18 mouse cellular contexts compared by ENCODE assay signal in the genomic region with DNA sequence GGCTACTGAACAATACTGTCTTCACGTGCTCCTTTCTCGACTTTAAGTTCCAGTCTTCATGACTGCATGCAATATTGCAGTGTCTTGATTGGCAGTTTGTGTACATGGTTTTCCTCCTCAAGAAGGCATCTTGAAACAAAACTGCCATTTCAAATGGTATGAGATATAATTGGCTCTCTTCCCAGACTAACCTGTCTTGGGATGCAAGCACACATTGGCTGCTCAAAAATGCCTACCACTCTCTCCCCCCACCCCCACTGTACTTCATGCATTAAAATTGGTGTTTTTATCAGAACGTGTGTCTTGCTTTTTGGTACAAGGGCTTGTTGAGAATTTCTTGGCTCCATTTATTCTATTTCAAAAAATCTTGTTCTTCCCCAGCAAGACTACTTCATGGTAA. TPM values are rescaled to one million over a fixed set of nuclear protein-coding genes. Genes with fewer than 3 reads are reported as not detected.
DNase-seq lines count a peak whose midpoint lies in the region; ATAC-seq and TF ChIP-seq lines count a peak whose summit lies in the region.
"Had no signal": no experiment of that assay in that cellular context is flagged by ENCODE, and none has a peak within 500 bp of the region (broad histone marks: within the 10 kb centered on the region; RNA-seq: fewer than 3 reads in every experiment).

No protein-coding gene starts in this region.

- peaks cover 14% of the 10 kb centered on the region; the same call in 1 of the 2 replicates for H3K4me1 ChIP-seq in forebrain, embryonic 14.5 days (ENCODE audit: control insufficient read depth, insufficient read depth, low read length)
- H3K4me1 ChIP-seq in forebrain, embryonic 11.5 days (replicated peaks; ENCODE audit: control insufficient read depth, insufficient read depth, low read length), result no peaks in the 10 kb centered on the region; the same call in 1 of the 2 replicates
- H3K4me1 ChIP-seq in heart, embryonic 14.5 days (ENCODE audit: control insufficient read depth in 2 of 2, insufficient read depth in 2 of 2, low read length in 2 of 2), result peaks cover 25 to 49% of the 10 kb centered on the region in 2 experiments
- H3K4me1 ChIP-seq in hindbrain, postnatal 0 days (ENCODE audit: insufficient read depth, low read length), result peaks cover 8% of the 10 kb centered on the region; the same call in 1 of the 2 replicates
- peaks cover 3% of the 10 kb centered on the region; the same call in 1 of the 2 replicates for H3K4me1 ChIP-seq in hindbrain, embryonic 16.5 days (ENCODE audit: control insufficient read depth, insufficient read depth, low read depth, low read length)
- H3K4me1 ChIP-seq in forebrain, postnatal 0 days (ENCODE audit: insufficient read depth), result 0 out of 2 replicates have a peak, but pooled peaks cover 4% of the 10 kb centered on the region

- no peak overlapping the region for H3K4me3 ChIP-seq in forebrain, embryonic 14.5 days (ENCODE audit: low read depth, low read length)
- H3K4me3 ChIP-seq in forebrain, embryonic 11.5 days (ENCODE audit: low read depth, low read length), result no peak overlapping the region
- H3K4me3 ChIP-seq in heart, embryonic 14.5 days (ENCODE audit: control insufficient read depth in 1 of 2, insufficient read depth in 1 of 2, low read depth in 1 of 2, low read length in 2 of 2), result no peak overlapping the region
- H3K4me3 ChIP-seq in hindbrain, postnatal 0 days (ENCODE audit: low read length), result no peak overlapping the region
- H3K4me3 ChIP-seq in hindbrain, embryonic 16.5 days (ENCODE audit: low read length), result no peak overlapping the region
- H3K4me3 ChIP-seq in forebrain, postnatal 0 days (ENCODE audit: low read depth, low read length), result no peak overlapping the region
- H3K4me3 ChIP-seq: embryonic facial prominence, embryonic 10.5 days; hindbrain, embryonic 15.5 days had no signal

- 56% methylated on average over 3 of the region's 3 CpGs for WGBS in forebrain, embryonic 14.5 days
- 91% methylated on average over 3 of the region's 3 CpGs for WGBS in forebrain, embryonic 11.5 days
- 60% methylated on average over 3 of the region's 3 CpGs for WGBS in heart, embryonic 14.5 days
- WGBS in hindbrain, postnatal 0 days, result 75% methylated on average over 3 of the region's 3 CpGs
- 74% methylated on average over 3 of the region's 3 CpGs for WGBS in hindbrain, embryonic 16.5 days
- 39% methylated on average over 3 of the region's 3 CpGs for WGBS in forebrain, postnatal 0 days

- no peak overlapping the region for H3K27ac ChIP-seq in forebrain, embryonic 14.5 days (ENCODE audit: low read depth, low read length)
- H3K27ac ChIP-seq in forebrain, embryonic 11.5 days (ENCODE audit: low read depth, low read length), result no peak overlapping the region
- H3K27ac ChIP-seq in heart, embryonic 14.5 days (replicated peaks in 1 of 2; ENCODE audit: control insufficient read depth in 1 of 2, insufficient read depth in 1 of 2, low read depth in 2 of 2, low read length in 2 of 2), result peak overlapping the region; percentile 16 to 94; a peak in 3 of 4 replicates
- no peak overlapping the region for H3K27ac ChIP-seq in hindbrain, postnatal 0 days
- no peak overlapping the region for H3K27ac ChIP-seq in hindbrain, embryonic 16.5 days (ENCODE audit: low read depth, low read length)
- H3K27ac ChIP-seq in forebrain, postnatal 0 days (ENCODE audit: low read depth, low read length), result no peak overlapping the region
- H3K27ac ChIP-seq: embryonic facial prominence, embryonic 10.5 days; hindbrain, embryonic 15.5 days; kidney, postnatal 0 days had no signal

- intact Hi-C loops in heart, postnatal 25 days (cut with DNase I), result no loop called here

- ATAC-seq in forebrain, embryonic 14.5 days, result peak; percentile 60; the same call in 1 of the 2 replicates
- ATAC-seq in forebrain, embryonic 11.5 days (replicated peaks; ENCODE audit: low FRiP score), result no peak
- no peak for ATAC-seq in heart, embryonic 14.5 days (ENCODE audit: insufficient number of reproducible peaks, insufficient read depth, low FRiP score, low read depth)
- no peak for ATAC-seq in hindbrain, postnatal 0 days
- ATAC-seq in hindbrain, embryonic 16.5 days, result no peak
- ATAC-seq in forebrain, postnatal 0 days, result peak; percentile 64

- no peaks in the 10 kb centered on the region for H3K36me3 ChIP-seq in forebrain, embryonic 14.5 days (ENCODE audit: control insufficient read depth, insufficient read depth, low read length)
- no peaks in the 10 kb centered on the region for H3K36me3 ChIP-seq in forebrain, embryonic 11.5 days (ENCODE audit: control insufficient read depth, insufficient read depth, low read length)
- peaks cover 9% of the 10 kb centered on the region for H3K36me3 ChIP-seq in heart, embryonic 14.5 days (ENCODE audit: control insufficient read depth, insufficient read depth, low read length)
- no peaks in the 10 kb centered on the region for H3K36me3 ChIP-seq in hindbrain, postnatal 0 days (ENCODE audit: insufficient read depth, low read length)
- no peaks in the 10 kb centered on the region for H3K36me3 ChIP-seq in hindbrain, embryonic 16.5 days (ENCODE audit: control insufficient read depth, insufficient read depth, low read length)
- H3K36me3 ChIP-seq in forebrain, postnatal 0 days (ENCODE audit: insufficient read depth), result no peaks in the 10 kb centered on the region
- H3K36me3 ChIP-seq: hindbrain, embryonic 15.5 days had no signal

- DNase-seq in forebrain, embryonic 14.5 days (ENCODE audit: low spot score), result peak; percentile 78
- DNase-seq in forebrain, embryonic 11.5 days (ENCODE audit: low spot score), result no peak
- no peak for DNase-seq in heart, postnatal 25 days (ENCODE audit: low spot score)
- peak; percentile 33 for DNase-seq in hindbrain, postnatal 0 days (ENCODE audit: low spot score)
- DNase-seq in forebrain, postnatal 0 days, result no peak
- no peak for DNase-seq in spleen, adult 18-20 months
- DNase-seq: adrenal gland, postnatal 10 days; cerebellum, adult 2 months; cerebellum, postnatal 10 days; gastrocnemius, postnatal 36 days; heart, postnatal 36 days; kidney, adult 11 months; kidney, adult 9 months had no signal

- H3K9ac ChIP-seq in forebrain, embryonic 14.5 days (ENCODE audit: low read length), result no peak overlapping the region
- no peak overlapping the region for H3K9ac ChIP-seq in forebrain, embryonic 11.5 days (ENCODE audit: low read length)
- H3K9ac ChIP-seq in heart, embryonic 14.5 days (ENCODE audit: low read length), result no peak overlapping the region
- no peak overlapping the region for H3K9ac ChIP-seq in hindbrain, postnatal 0 days (replicated peaks; ENCODE audit: low read length)
- H3K9ac ChIP-seq in hindbrain, embryonic 16.5 days (ENCODE audit: low read depth, low read length), result no peak overlapping the region
- no peak overlapping the region for H3K9ac ChIP-seq in forebrain, postnatal 0 days
- H3K9ac ChIP-seq: hindbrain, embryonic 15.5 days had no signal

- no peaks in the 10 kb centered on the region for H3K9me3 ChIP-seq in forebrain, embryonic 14.5 days (replicated peaks; ENCODE audit: control insufficient read depth, low read length)
- no peaks in the 10 kb centered on the region for H3K9me3 ChIP-seq in forebrain, embryonic 11.5 days (ENCODE audit: control insufficient read depth, low read length)
- H3K9me3 ChIP-seq in heart, embryonic 14.5 days (ENCODE audit: control insufficient read depth, low read length), result no peaks in the 10 kb centered on the region
- no peaks in the 10 kb centered on the region for H3K9me3 ChIP-seq in hindbrain, postnatal 0 days (ENCODE audit: low read length)
- H3K9me3 ChIP-seq in hindbrain, embryonic 16.5 days (ENCODE audit: control insufficient read depth, low read length), result no peaks in the 10 kb centered on the region
- no peaks in the 10 kb centered on the region for H3K9me3 ChIP-seq in forebrain, postnatal 0 days (ENCODE audit: low read length)
- H3K9me3 ChIP-seq: embryonic facial prominence, embryonic 10.5 days; hindbrain, embryonic 15.5 days had no signal

- no peaks in the 10 kb centered on the region for H3K27me3 ChIP-seq in forebrain, embryonic 14.5 days (replicated peaks; ENCODE audit: control insufficient read depth, insufficient read depth, low read length)
- H3K27me3 ChIP-seq in forebrain, embryonic 11.5 days (ENCODE audit: control insufficient read depth, insufficient read depth, low read length), result no peaks in the 10 kb centered on the region
- no peaks in the 10 kb centered on the region for H3K27me3 ChIP-seq in heart, embryonic 14.5 days (ENCODE audit: control insufficient read depth, insufficient read depth, low read length)
- no peaks in the 10 kb centered on the region for H3K27me3 ChIP-seq in hindbrain, postnatal 0 days (ENCODE audit: insufficient read depth, low read length)
- no peaks in the 10 kb centered on the region for H3K27me3 ChIP-seq in hindbrain, embryonic 16.5 days (replicated peaks; ENCODE audit: control insufficient read depth, insufficient read depth, low read length)
- no peaks in the 10 kb centered on the region for H3K27me3 ChIP-seq in forebrain, postnatal 0 days (ENCODE audit: insufficient read depth, low read length)
- H3K27me3 ChIP-seq: hindbrain, embryonic 15.5 days had no signal

- no peak for TF ChIP-seq CTCF in hindbrain, postnatal 0 days (IDR thresholded peaks at IDR 0.05; ENCODE audit: low read depth)
- TF ChIP-seq CTCF in forebrain, postnatal 0 days (IDR thresholded peaks at IDR 0.05; ENCODE audit: low read depth), result no peak

- H3K4me2 ChIP-seq in forebrain, embryonic 14.5 days (ENCODE audit: low read length), result no peak overlapping the region
- no peak overlapping the region for H3K4me2 ChIP-seq in forebrain, embryonic 11.5 days (ENCODE audit: low read depth, low read length, severe bottlenecking)
- no peak overlapping the region for H3K4me2 ChIP-seq in heart, embryonic 14.5 days (ENCODE audit: low read length)
- no peak overlapping the region for H3K4me2 ChIP-seq in hindbrain, postnatal 0 days (ENCODE audit: low read depth, low read length)
- no peak overlapping the region for H3K4me2 ChIP-seq in hindbrain, embryonic 16.5 days (ENCODE audit: low read length)
- no peak overlapping the region for H3K4me2 ChIP-seq in forebrain, postnatal 0 days (ENCODE audit: low read depth)
- H3K4me2 ChIP-seq: hindbrain, embryonic 15.5 days had no signal

RNA-seq across cellular contexts. Expression of a gene that starts 51.4 kb away (rescaled TPM):
- polyA plus RNA-seq in forebrain, embryonic 14.5 days (2014; fragmentation: Nextera tagmentation; extraction: Ambion mirVana), result 32.4 and 35.6 TPM in 2 replicates
- polyA plus RNA-seq in forebrain, embryonic 11.5 days (2014; fragmentation: Nextera tagmentation; extraction: Ambion mirVana), result 48.0 and 49.6 TPM in 2 replicates
- polyA plus RNA-seq in heart, embryonic 14.5 days (2014; fragmentation: Nextera tagmentation; extraction: Ambion mirVana), result 30.5 and 35.0 TPM in 2 replicates
- total RNA-seq in heart, postnatal 25 days (2021), result 10 to 100 TPM; 35.7 to 41.5 TPM
- total RNA-seq in hindbrain, postnatal 0 days (2014; rRNA removed), result 69.4 and 80.6 TPM in 2 replicates
- polyA plus RNA-seq in hindbrain, postnatal 0 days (2015; fragmentation: Nextera tagmentation; extraction: Ambion mirVana), result 20.5 and 20.8 TPM in 2 replicates
- polyA plus RNA-seq in hindbrain, embryonic 16.5 days (2015; fragmentation: Nextera tagmentation; extraction: Ambion mirVana), result 29.3 and 32.1 TPM in 2 replicates
- total RNA-seq in forebrain, postnatal 0 days (2014; rRNA removed), result 46.9 and 53.6 TPM in 2 replicates
- polyA plus RNA-seq in forebrain, postnatal 0 days (2015; fragmentation: Nextera tagmentation; extraction: Ambion mirVana), result 10.8 and 17.7 TPM in 2 replicates

Comparison
In these comparisons a context has a peak if more than half of its experiments do, and no peak if none do; other contexts are left out.
1. ATAC-seq: peak in forebrain, embryonic 14.5 days (single experiment) and forebrain, postnatal 0 days (single experiment); none in forebrain, embryonic 11.5 days (single experiment), heart, embryonic 14.5 days (single experiment), hindbrain, postnatal 0 days (single experiment) and hindbrain, embryonic 16.5 days (single experiment).
2. DNase-seq: peak in forebrain, embryonic 14.5 days (single experiment) and hindbrain, postnatal 0 days (single experiment); none in forebrain, embryonic 11.5 days (single experiment), heart, postnatal 25 days (single experiment), forebrain, postnatal 0 days (single experiment) and spleen, adult 18-20 months (0 of 2).
3. H3K27ac ChIP-seq: peak in heart, embryonic 14.5 days (2 of 2); none in forebrain, embryonic 14.5 days (single experiment), forebrain, embryonic 11.5 days (single experiment), hindbrain, postnatal 0 days (single experiment), hindbrain, embryonic 16.5 days (single experiment) and forebrain, postnatal 0 days (single experiment).